Mouse (Mus musculus): ENCODE measurements around the gene 1700025G04Rik.

The 1700025G04Rik gene

GRCm38 (mm10) chr1:152090018-152090553, at the start of gene 1700025G04Rik:
Gene 1700025G04Rik, minus strand, starts transcription at chr1:152090125.
- peak; percentile 47 for DNase-seq (ENCODE audit: low read depth, low spot score)

GRCm38 (mm10) chr1:152139496-152139895, 49.6 kb upstream of the 1700025G04Rik start:
- DNase-seq (ENCODE audit: low read depth, low spot score): no peak

DNA sequence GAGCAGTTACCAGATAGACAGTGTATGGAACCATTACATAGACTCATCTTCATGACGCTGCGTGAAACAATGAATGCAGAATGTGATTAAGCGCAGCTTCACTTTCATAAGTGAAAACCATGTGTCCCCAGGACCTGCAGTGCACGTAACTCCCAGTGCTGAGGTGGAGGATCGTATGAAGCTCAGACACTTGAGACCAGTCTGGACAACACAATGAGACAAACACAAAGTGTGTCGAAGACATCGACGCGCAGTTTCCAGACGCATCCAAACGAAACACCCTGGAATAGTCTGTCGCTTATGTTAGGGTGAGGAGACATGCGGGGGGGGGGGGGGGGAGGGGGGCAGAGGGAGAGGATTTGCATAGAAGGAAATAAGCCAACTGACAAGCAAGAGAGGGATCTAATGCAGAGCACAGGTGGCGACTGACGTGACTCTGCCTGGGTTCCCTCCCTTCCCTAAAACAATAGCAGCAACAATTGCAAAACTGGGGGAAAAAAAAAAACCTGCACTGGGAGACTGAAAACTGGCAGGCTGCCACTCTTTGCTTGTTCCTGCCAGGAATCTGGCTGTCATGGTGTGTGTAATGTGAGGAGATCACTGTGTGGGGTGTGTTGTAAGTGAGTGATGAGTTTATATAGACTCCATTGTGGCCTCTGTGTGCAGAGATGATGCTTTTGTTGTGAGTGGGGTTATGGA, 40.3 kb upstream of the 1700025G04Rik start:
- DNase-seq (ENCODE audit: low read depth, low spot score): peak; percentile 34

GRCm38 (mm10) chr1:152125451-152125850, 35.5 kb upstream of the 1700025G04Rik start:
- no peak for DNase-seq (ENCODE audit: low read depth, low spot score)

GRCm38 (mm10) chr1:152110123-152110522, 20.2 kb upstream of the 1700025G04Rik start:
- no peak for DNase-seq (ENCODE audit: low read depth, low spot score)

GRCm38 (mm10) chr1:152106136-152106535, 16.2 kb upstream of the 1700025G04Rik start:
- no peak for DNase-seq (ENCODE audit: low read depth, low spot score)

DNA sequence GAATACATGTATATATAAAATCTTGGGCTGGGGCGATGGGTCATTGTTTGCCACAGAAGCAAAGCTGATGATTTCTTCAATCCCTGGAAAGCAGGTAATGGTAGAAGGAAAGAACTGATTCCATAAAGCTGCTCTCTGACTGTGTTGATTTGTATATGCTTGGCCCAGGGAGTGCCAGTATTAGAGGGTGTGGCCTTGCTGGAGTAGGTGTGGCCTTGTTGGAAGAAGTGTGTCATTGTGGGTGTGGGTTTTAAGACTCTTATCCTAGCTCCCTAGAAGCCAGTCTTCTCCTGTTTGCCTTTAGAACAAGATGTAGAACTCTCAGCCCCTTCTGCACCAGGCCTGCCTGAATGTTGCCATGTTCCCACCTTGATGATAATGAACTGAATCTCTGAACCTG, 15.3 kb upstream of the 1700025G04Rik start:
- no peak for DNase-seq (ENCODE audit: low read depth, low spot score)

DNA sequence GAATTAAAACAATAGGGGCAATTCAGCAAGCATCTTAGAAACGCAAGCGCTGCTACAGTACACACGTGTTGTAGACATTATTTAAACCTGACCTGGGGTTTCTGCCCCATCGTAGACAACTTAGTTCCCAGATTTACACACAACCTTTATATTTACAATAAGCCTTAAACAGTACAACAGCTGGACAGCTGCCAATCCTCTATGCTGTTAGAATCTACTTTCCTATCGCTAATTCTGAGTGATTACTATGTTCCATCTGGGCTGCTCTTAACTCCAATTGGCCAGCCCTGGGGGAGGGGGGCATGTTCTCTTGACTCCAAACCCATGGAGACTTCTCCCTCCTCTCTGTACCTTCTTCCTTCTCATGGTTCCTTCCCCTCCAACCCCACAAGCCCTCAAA, 11.8 kb upstream of the 1700025G04Rik start:
- no peak for DNase-seq (ENCODE audit: low read depth, low spot score)

DNA sequence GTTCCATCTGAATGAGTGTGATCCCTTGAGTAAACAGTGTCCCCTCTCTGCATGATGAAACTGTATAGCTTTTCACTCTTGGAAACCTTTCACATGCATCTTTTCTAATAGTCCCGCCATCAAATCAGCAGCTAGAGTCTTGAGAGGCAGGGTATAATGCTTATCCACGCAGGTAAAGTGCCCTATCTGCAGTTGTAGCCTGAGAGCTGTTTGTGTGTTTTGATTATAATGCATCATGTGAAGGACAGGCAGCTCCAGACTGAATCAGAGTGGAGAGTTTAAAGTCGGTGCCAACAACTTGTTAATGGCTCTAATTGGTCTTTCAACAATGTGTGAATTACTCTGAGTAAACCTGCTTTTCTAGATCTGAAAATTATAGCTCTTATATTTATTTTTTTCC, 6.1 kb upstream of the 1700025G04Rik start:
- no peak for DNase-seq (ENCODE audit: low read depth, low spot score)

- DNase-seq (ENCODE audit: low read depth, low spot score): peak; percentile 58
Observed at GRCm38 (mm10) chr1:152090564-152091545, 930 bp upstream of the 1700025G04Rik start.

DNA sequence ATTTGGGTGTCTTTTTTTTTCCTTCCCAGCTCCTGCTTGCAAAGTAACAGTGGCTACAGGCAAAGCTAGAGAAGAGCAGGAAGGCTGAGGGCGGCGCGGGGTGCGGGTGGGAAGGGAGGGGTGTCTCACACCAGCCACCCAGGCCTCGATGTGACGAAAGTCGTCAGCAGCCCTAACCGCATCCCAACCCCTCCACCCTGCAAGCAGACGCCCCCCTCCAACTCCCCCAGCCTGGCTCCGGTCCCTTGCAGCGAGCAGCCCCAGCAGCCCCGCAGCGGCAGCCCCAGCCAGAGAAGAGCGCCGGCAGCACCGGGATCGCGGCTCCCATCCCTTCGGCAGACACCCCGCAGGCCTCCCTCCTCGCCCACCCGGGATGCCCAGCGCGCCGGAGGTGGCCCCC, 399 bp downstream of the 1700025G04Rik start:
- DNase-seq (ENCODE audit: low read depth, low spot score): peak; percentile 70

DNA sequence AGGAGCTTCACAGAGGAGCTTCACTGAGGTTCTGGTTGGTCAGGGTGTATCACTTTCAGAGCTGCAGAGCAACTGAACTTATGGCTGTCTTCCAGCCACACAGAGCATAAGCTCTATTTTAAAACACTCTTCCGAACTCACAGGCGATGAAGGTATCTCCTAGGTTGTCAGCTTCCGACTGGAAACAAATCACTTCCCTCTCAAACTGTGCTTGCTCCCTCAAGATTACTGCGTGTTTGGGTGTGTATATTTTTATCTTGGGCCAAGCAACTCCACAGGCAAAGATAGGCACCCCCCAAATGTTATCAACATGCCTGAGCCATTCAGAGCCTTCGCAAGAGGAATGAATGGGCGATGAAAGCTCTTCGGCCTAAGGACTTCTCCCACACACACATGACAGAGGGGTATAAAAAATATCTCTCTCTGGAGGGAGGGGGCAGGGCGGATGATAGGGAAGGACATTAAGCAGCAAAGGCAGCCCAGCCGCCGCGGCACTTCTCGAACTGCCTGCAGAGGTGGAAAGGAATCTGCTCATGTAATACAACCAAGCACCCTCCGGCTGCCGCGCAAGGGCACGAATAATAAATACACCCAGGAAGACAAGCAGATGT, 1.0 kb downstream of the 1700025G04Rik start:
- peak; percentile 68 for DNase-seq (ENCODE audit: low read depth, low spot score)

GRCm38 (mm10) chr1:152088030-152088429, 1.9 kb downstream of the 1700025G04Rik start:
- no peak for DNase-seq (ENCODE audit: low read depth, low spot score)

DNA sequence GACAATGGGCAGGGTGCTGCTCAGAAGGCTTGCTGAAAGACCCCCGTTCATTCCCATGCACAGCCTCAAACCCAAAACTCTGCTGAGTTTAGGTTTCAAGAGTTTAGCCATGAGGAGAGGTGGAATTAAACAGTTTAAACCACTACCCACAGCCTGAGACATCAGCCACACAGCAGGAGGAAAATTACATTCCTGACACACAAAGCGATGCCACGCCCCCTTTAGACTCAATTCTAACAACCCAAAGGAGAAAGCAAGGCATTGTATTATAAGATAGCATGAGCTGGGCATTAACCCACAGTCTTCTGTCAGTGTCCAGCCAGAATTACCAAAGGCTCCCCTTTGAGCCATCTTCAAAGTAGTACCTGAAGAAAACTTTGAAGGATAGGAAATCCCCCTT, 3.0 kb downstream of the 1700025G04Rik start:
- DNase-seq (ENCODE audit: low read depth, low spot score): no peak

- no peak for DNase-seq (ENCODE audit: low read depth, low spot score)
Observed at GRCm38 (mm10) chr1:152085561-152085960, 4.4 kb downstream of the 1700025G04Rik start.

DNA sequence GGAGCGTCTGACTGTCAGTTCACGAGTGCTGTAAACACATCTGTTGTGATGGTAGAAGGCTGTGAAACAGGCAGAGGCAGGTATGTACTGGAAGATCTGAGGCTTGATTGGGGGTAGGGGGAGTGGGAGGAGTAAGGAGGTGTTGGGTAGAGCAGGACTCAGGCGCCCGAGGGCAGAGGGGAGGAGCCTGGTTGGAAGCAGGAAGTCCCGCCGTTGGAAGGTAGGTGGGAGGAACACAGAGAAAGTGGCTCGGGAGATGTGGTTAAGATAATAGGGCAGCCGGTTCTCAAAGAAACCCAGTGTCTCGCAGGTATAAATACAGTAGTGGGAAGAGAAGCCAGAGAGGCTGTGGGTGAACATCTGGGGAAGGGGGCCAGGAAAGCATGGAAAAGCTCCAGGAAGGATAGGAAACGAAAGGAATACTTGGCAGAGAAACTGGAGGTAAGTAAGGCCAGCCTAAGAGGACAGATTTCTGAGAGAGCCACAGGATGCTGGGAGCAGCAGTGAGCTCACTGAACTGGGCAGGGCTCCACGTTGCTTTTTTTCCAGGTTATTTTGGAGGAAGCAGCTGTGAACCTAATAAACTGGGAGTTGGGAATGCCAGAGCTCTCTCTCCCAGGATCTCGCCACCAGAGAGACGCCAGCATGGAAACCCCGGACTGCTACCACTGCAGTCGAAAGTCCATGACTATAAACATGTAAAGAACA, 5.1 kb downstream of the 1700025G04Rik start:
- no peak for DNase-seq (ENCODE audit: low read depth, low spot score)

- DNase-seq (ENCODE audit: low read depth, low spot score): peak; percentile 54
Observed at GRCm38 (mm10) chr1:152081954-152082711, 7.8 kb downstream of the 1700025G04Rik start.

- no peak for DNase-seq (ENCODE audit: low read depth, low spot score)
Observed at GRCm38 (mm10) chr1:152081121-152081520, 8.8 kb downstream of the 1700025G04Rik start.

- DNase-seq (ENCODE audit: low read depth, low spot score): no peak
Observed at GRCm38 (mm10) chr1:152080244-152080643, 9.7 kb downstream of the 1700025G04Rik start.

DNA sequence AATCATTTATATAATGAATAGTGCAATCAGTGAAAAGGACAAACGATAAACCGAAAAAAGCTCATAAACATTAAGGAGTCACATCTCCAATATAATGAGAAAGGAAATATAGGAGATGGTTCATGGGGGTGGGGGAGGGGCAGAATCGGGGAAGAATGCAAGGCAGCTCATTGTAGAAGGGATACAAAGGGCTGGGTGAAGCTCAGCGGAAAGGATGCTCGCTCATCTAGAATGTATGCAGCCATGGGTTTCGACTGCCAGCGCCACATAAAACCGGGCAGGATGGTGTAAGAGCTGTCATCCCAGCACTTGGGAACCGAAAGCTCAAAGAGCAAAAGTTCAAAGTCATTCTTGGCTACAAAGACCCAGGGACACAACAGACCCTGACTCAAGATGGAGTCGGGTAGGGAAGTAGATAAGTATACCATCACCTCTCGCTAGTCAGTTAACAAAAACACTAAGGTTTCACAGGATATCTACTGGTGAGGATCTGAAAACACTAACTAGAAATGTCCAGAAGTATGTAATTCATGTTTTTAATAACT, 12.7 kb downstream of the 1700025G04Rik start:
- DNase-seq (ENCODE audit: low read depth, low spot score): no peak
